Mouse (Mus musculus) lung, embryonic 16.5 days (tissue): Measurements from ENCODE around the gene Ipo7. TPM values are rescaled to one million over a fixed set of nuclear protein-coding genes. Genes with fewer than 3 reads are reported as not detected.
"Not testable (repeated sequence)": the region's sequence is repeated elsewhere in the genome, so short reads cannot be mapped to it uniquely, and the experiment has no call there.

Experiments
- ATAC-seq: fragments of 200-750 bp; cut with Nextera tagmentation; 2 replicates; pipeline ENCODE4 v1.8.0; 2017; ENCODE audit warnings: low read depth, mild to moderate bottlenecking, moderate library complexity
- H3K27ac ChIP-seq: fragments of 300-500 bp; sonication (generic); 2 replicates; pipeline ENCODE4 v1.5.1; 2014; ENCODE audit warnings: mild to moderate bottlenecking, control low read depth, low read length
- H3K27me3 ChIP-seq: fragments of 300-500 bp; sonication (generic); 2 replicates; pipeline ENCODE4 v1.6.1; 2014; ENCODE audit warnings: low read depth, low read length, mixed read lengths; ENCODE audit not compliant: control insufficient read depth, insufficient read depth
- H3K36me3 ChIP-seq: fragments of 300-500 bp; sonication (generic); 2 replicates; pipeline ENCODE4 v1.6.1; 2014; ENCODE audit warnings: low read length; ENCODE audit not compliant: control insufficient read depth, insufficient read depth
- H3K4me1 ChIP-seq: fragments of 300-500 bp; sonication (generic); replicated peaks from 2 replicates; pipeline ENCODE4 v1.6.1; 2014; ENCODE audit warnings: low read length, mixed read lengths; ENCODE audit not compliant: control insufficient read depth, insufficient read depth
- H3K4me2 ChIP-seq: fragments of 300-500 bp; sonication (generic); 2 replicates; pipeline ENCODE4 v1.6.1; 2014; ENCODE audit warnings: low read depth, low read length, control low read depth
- H3K4me3 ChIP-seq: fragments of 300-500 bp; sonication (generic); 2 replicates; pipeline ENCODE4 v1.5.1; 2014; ENCODE audit warnings: mild to moderate bottlenecking, low read length, control low read depth
- H3K9ac ChIP-seq: fragments of 300-500 bp; sonication (generic); 2 replicates; pipeline ENCODE4 v1.6.1; 2014; ENCODE audit warnings: low read length, control low read depth
- H3K9me3 ChIP-seq: fragments of 300-500 bp; sonication (generic); 2 replicates; pipeline ENCODE4 v1.6.1; 2016; ENCODE audit warnings: low read length; ENCODE audit not compliant: control insufficient read depth
- WGBS: fragments of 180-500 bp; shearing (Covaris S2); extraction: QIAGEN DNeasy Blood & Tissue Kit; methylation state at CpG from one replicate; pipeline ENCODE4 v1.1.7; 2014; 5-methylcytosine and 5-hydroxymethylcytosine counted together
- polyA plus RNA-seq: library from polyadenylated mRNA; unstranded; fragments of >200 nt; fragmentation: Nextera tagmentation; extraction: Ambion mirVana; gene quantifications from 2 replicates; pipeline ENCODE4 v1.2.1, GENCODE M21; 2015

Ipo7 gene
- polyA plus RNA-seq: 40.4 and 45.8 TPM in 2 replicates

DNA sequence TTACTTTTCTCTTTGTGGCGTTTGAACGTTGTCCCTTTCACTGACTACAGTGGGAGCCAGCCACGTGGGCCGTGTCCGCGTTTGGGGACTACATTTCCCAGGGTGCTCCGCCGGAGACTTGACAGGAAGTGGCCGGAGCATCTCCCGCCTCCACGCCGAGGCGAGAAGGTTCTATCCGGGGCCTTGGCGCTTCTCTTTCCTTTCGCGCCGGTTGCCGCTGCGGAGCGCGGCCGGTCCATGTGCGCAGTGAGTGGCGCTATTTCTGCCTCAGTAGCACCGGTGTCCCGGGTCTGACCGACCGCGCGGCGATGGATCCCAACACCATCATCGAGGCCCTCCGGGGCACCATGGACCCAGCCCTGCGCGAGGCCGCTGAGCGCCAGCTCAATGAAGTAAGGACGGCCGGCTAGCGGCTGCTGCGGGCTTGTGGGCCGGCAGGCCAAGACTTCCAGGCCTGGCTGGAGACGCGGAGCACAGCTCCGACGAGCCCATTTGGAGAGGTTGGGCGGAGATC, at the start of gene Ipo7:
TSS of gene Ipo7 (plus strand) at position 158 of the 514 bp plus-strand sequence.
- no peaks in the 10 kb centered on the region for H3K36me3 ChIP-seq
- peak within 1 kb of the TSS; percentile 82 for H3K27ac ChIP-seq
- H3K4me3 ChIP-seq: peak within 1 kb of the TSS; percentile 100
- no peaks in the 10 kb centered on the region for H3K9me3 ChIP-seq
- H3K27me3 ChIP-seq: no peaks in the 10 kb centered on the region
- peak; percentile 99 for ATAC-seq
- peaks cover 4% of the 10 kb centered on the region; the same call in 1 of the 2 replicates for H3K4me1 ChIP-seq
- WGBS: under 1% methylated on average over 48 of the region's 48 CpGs
- H3K4me2 ChIP-seq: peak within 1 kb of the TSS; percentile 87
- peak within 1 kb of the TSS; percentile 85 for H3K9ac ChIP-seq

DNA sequence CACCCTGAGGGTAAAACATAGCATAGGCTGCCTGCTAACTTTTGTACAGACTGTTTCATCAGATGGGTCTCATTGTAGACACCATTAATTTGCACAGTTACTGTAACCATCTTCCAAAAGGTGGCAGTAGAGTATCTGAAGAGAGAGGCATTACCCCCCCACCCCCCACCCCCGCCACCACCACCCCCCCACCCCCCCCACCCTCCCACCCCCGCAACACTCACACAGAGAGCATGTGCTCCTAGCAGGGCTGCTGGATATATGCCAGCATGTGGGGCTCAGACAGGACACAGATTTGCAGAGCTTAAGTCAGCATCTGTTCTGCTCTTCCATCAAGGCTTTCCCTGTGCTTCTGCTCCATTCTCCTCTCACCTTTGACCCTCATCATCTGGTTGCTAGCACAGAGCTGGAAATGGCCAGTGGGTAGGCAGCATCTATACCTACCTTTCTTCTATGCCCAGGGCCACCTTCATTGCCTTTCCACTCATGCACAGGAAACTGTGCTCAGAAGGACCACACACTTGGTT, 49.1 kb upstream of the Ipo7 start:
- Histone ChIP-seq H3K4me3 (no peak overlapping the region), H3K36me3 (no peaks in the 10 kb centered on the region; the same call in 1 of the 2 replicates), H3K4me2 (no peak overlapping the region), H3K9ac (no peak overlapping the region), H3K27ac (peak overlapping the region; percentile 55; the same call in 1 of the 2 replicates), H3K9me3 (no peaks in the 10 kb centered on the region), H3K4me1 (peaks cover 13% of the 10 kb centered on the region), H3K27me3 (no peaks in the 10 kb centered on the region)
- peak; percentile 82 for ATAC-seq
- 0% methylated on average over 2 of the region's 2 CpGs for whole genome bisulfite sequencing

DNA sequence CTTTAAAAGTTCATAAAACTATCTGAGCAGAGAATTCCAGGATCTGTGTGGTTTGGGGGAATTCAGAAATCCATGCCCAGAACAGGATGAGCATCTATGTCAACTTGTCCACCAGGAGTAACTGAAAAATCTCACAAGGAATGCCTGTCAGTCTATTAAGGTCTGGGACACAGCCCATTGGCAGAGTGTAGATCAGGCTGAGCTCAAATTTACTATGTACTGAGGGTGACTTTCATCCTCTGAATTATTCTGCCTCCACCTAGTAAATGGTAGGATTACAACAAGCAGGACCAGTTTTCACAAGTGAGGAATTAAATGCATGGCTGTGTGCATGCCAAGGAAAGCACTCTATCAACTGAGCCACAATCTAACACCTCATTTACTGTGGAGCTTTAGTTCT, 48.5 kb upstream of the Ipo7 start:
- H3K4me1 ChIP-seq: peaks cover 13% of the 10 kb centered on the region
- no peaks in the 10 kb centered on the region for H3K9me3 ChIP-seq
- H3K4me2 ChIP-seq: no peak overlapping the region
- no peak overlapping the region for H3K4me3 ChIP-seq
- peak overlapping the region; percentile 47; the same call in 1 of the 2 replicates for H3K27ac ChIP-seq
- H3K27me3 ChIP-seq: no peaks in the 10 kb centered on the region
- ATAC-seq: no peak
- H3K9ac ChIP-seq: no peak overlapping the region
- no peaks in the 10 kb centered on the region; the same call in 1 of the 2 replicates for H3K36me3 ChIP-seq

DNA sequence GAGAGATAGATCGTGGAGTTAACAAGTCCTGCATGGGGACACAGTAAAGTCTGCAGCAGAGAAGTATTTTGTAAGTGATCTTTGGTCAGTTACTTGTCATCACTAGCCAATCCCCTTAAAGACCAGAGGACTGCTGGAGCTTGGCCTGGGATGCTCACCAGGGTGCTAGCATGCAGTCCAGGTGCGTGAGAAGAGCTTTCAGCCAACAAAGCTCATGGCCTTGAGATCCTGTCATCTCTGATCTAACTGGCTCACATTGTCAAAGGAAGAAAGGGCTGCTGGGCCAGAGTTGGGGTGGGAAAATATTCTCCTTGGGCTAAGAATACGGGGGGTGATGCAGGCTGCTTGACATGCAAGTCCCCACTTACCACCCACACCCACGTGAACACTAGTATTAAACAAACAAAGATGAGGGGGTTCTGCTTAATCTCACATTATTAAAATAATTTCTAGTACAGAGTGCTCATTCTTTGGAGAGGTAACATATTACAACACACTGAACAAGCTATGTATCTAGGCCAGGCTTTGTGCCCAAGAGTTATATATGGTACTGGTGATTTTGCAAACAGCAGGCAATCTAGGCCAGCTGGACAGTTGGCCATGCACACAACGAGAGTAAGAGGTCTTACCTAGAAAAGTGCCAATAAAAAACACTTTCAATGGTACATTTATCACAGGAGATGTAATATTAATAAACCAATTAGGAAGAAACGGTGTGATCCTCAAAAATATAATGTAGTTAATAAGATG, 41.9 kb upstream of the Ipo7 start:
- Histone ChIP-seq H3K27me3 (no peaks in the 10 kb centered on the region), H3K36me3 (peaks cover 13% of the 10 kb centered on the region), H3K4me2 (no peak overlapping the region), H3K4me1 (no peaks in the 10 kb centered on the region), H3K9ac (no peak overlapping the region), H3K27ac (no peak overlapping the region), H3K4me3 (no peak overlapping the region), H3K9me3 (no peaks in the 10 kb centered on the region)
- no peak for ATAC-seq
- WGBS: 81% methylated on average over 6 of the region's 6 CpGs

DNA sequence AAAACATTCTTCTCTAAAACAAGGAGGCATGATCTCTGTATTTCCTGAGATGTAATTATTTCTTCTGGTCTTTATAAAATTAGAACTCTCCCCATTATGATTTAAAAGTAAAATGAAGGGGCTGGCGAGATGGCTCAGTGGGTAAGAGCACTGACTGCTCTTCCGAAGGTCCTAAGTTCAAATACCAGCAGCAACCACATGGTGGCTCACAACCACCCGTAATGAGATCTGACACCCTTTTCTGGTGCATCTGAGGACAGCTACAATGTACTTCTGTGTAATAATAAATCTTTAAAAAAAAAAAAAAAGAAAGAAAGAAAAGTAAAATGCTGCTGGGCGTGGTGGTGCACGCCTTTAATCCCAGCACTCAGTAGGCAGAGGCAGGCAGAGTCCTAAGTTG, 40.9 kb upstream of the Ipo7 start:
- H3K36me3 ChIP-seq: peaks cover 14% of the 10 kb centered on the region
- WGBS: 69% methylated on average over 5 of the region's 5 CpGs

DNA sequence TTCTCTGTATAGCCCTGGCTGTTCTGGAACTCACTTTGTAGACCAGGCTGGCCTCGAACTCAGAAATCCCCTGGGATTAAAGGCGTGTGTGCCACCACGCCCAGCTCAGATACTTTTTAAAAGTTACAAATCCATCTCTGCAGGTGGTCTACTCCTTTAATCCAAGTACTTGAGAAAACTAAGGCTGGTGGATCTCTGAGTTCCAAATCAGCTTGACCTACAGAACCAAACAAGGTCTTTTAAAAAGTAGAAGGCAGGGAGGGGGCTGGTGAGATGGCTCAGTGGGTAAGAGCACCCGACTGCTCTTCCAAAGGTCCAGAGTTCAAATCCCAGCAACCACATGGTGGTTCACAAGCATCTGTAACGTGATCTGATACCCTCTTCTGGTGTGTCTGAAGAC, 33.5 kb upstream of the Ipo7 start:
- H3K27ac ChIP-seq, H3K9me3 ChIP-seq, H3K9ac ChIP-seq, H3K4me1 ChIP-seq, H3K4me3 ChIP-seq, ATAC-seq, H3K27me3 ChIP-seq, H3K36me3 ChIP-seq: not testable (repeated sequence)
- peak overlapping the region; percentile 69; the same call in 1 of the 2 replicates for H3K4me2 ChIP-seq
- WGBS: 71% methylated on average over 5 of the region's 5 CpGs

More for the DNA sequence above, 40.9 kb upstream of the Ipo7 start:
- H3K9ac ChIP-seq, H3K4me2 ChIP-seq, H3K4me3 ChIP-seq, H3K27ac ChIP-seq, H3K4me1 ChIP-seq, H3K9me3 ChIP-seq, ATAC-seq, H3K27me3 ChIP-seq: not testable (repeated sequence)

DNA sequence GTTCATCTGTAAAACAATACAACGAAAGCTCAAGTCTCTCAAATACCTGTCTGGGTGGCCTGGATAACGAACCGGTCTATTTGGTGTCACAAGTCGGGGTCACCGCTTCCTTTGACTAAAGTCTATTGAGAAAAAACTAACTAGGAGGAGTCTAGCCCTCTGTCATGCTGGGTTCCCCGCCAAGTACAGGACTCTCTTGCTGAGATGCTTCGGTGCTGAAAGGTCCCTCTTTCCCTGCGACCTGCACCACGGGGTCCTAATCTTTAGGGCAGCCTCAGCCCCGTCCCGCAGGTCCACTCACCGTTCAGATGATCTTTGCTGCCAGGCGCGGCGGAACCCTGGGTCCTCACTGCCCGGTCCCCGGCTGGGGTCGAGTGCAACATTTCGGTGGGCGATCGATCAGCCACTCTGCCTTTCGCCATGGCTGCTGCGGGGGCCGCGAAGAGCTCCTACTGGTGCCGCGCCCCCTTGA, 32.4 kb upstream of the Ipo7 start:
- no peak; the same call in 1 of the 2 replicates for ATAC-seq

DNA sequence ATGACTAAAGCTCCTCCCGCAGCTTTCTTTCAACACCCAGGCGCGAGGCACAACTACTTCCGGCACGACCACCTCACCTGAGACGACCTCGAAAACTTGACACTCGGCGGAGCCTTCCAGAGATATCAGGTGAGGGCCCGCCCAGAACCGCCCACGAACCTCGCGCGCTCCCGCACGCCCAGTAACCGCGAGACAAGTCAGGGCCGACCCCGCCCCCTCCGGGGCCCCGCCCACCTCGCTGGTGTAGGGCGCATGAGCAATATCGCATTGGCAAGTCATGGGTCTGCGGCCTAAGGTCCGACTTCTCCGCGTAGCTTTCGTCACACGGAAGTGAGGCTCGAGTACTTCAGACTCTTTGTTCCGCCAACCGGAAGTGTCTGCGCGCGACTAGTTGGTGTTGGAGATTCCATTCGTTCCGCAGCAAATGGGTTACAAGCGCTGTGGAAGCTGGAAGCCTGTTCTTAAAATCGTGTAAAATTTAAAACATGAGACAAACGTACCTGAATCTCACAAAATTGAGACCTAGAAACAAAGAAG, 31.9 kb upstream of the Ipo7 start:
- Histone ChIP-seq H3K27ac (peak overlapping the region; percentile 84), H3K4me2 (peak overlapping the region; percentile 71), H3K9me3 (no peaks in the 10 kb centered on the region), H3K4me1 (peaks cover 10% of the 10 kb centered on the region), H3K4me3 (peak overlapping the region; percentile 71), H3K36me3 (peaks cover 3% of the 10 kb centered on the region; the same call in 1 of the 2 replicates), H3K9ac (peak overlapping the region; percentile 68), H3K27me3 (no peaks in the 10 kb centered on the region)
- WGBS: under 1% methylated on average over 43 of the region's 43 CpGs
- peak; percentile 99 for ATAC-seq

More for the DNA sequence above, 32.4 kb upstream of the Ipo7 start:
- Histone ChIP-seq H3K9ac (peak overlapping the region; percentile 68), H3K27ac (peak overlapping the region; percentile 51), H3K9me3 (no peaks in the 10 kb centered on the region), H3K4me3 (peak overlapping the region; percentile 71), H3K4me1 (peaks cover 10% of the 10 kb centered on the region), H3K27me3 (no peaks in the 10 kb centered on the region), H3K36me3 (peaks cover 4% of the 10 kb centered on the region; the same call in 1 of the 2 replicates), H3K4me2 (peak overlapping the region; percentile 69)
- WGBS: 0% methylated on average over 27 of the region's 27 CpGs

DNA sequence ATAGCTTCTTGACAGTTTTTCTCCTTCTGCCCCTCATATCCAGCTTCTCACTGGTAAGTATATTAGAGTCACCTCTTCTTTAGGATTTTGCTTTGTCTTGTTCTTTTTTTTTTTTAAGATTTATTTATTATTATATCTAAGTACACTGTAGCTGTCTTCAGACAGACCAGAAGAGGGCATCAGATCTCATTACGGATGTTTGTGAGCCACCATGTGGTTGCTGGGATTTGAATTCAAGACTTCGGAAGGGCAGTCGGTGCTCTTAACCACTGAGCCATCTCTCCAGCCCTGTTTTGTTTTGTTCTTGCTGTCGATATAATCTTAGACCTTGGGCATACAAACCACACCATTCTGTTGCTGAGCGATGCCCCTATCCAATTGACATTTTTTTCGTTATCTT, 31.3 kb upstream of the Ipo7 start, which contains the start of gene Tmem41b:
TSS of gene Tmem41b (minus strand) at position 155 of the 400 bp plus-strand sequence.
- 36% methylated on average over 6 of the region's 6 CpGs for WGBS
- Histone ChIP-seq H3K4me3 (peak within 1 kb of the TSS; percentile 71), H3K4me2 (peak within 1 kb of the TSS; percentile 71), H3K9ac (peak within 1 kb of the TSS; percentile 68), H3K27ac (peak within 1 kb of the TSS; percentile 84)
- H3K36me3 ChIP-seq, H3K9me3 ChIP-seq, H3K4me1 ChIP-seq, H3K27me3 ChIP-seq, ATAC-seq: not testable (repeated sequence)
